Mouse (Mus musculus) G1E (cell line): ENCODE results near the gene Ctns. TPM values are rescaled to one million over a fixed set of nuclear protein-coding genes. Genes with fewer than 3 reads are reported as not detected.

ENCODE experiments used
- ATAC-seq: 2 replicates; pipeline ENCODE4 v1.8.0; 2016; ENCODE audit warnings: mild to moderate bottlenecking; ENCODE audit not compliant: insufficient number of reproducible peaks, poor library complexity, low FRiP score, severe bottlenecking; ENCODE audit errors: extremely low read depth
- DNase-seq: peaks from one replicate; pipeline ENCODE4 v3.0.0; 2012; ENCODE audit warnings: low spot score
- H3K27me3 ChIP-seq: 2 replicates; pipeline ENCODE4 v1.6.1; 2012; ENCODE audit warnings: mild to moderate bottlenecking, low read length, inconsistent platforms; ENCODE audit not compliant: insufficient read depth
- H3K36me3 ChIP-seq: replicated peaks from 2 replicates; pipeline ENCODE3; 2012; ENCODE audit warnings: mild to moderate bottlenecking, inconsistent platforms
- H3K4me1 ChIP-seq: 2 replicates; pipeline ENCODE4 v1.6.1; 2012; ENCODE audit warnings: low read depth, low read length, inconsistent platforms, mixed read lengths; ENCODE audit not compliant: insufficient read depth
- H3K4me3 ChIP-seq: 2 replicates; pipeline ENCODE4 v1.5.1; 2012; ENCODE audit warnings: low read depth, mild to moderate bottlenecking, inconsistent platforms, low read length, moderate library complexity, mixed read lengths
- H3K9me3 ChIP-seq: replicated peaks from 2 replicates; pipeline ENCODE4 v1.6.1; 2012; ENCODE audit warnings: inconsistent platforms
- CTCF ChIP-seq: IDR thresholded peaks from 2 replicates; pipeline ENCODE4 v1.5.1; 2012; ENCODE audit warnings: low read depth, low read length, inconsistent platforms, mixed read lengths
- GATA1 ChIP-seq: IDR thresholded peaks from 2 replicates; pipeline ENCODE4 v1.6.1; 2012; ENCODE audit warnings: borderline replicate concordance, low read length, inconsistent platforms, mixed read lengths
- GATA2 ChIP-seq: IDR thresholded peaks from 2 replicates; pipeline ENCODE4 v1.6.1; 2012; ENCODE audit warnings: low read depth, low read length, inconsistent platforms, borderline replicate concordance
- POLR2AphosphoS5 ChIP-seq: IDR thresholded peaks from 2 replicates; pipeline ENCODE4 v1.6.1; 2012; ENCODE audit warnings: low read depth, low read length, inconsistent platforms; ENCODE audit not compliant: insufficient replicate concordance
- TAL1 ChIP-seq: conservative IDR thresholded peaks from 2 replicates; pipeline ENCODE4 v1.6.1; 2012; ENCODE audit warnings: low read depth, low read length, inconsistent platforms, mixed read lengths
- polyA plus RNA-seq: library from polyadenylated mRNA; stranded (reverse); fragments of >175 nt; gene quantifications from 2 replicates; pipeline ENCODE4 v1.2.3, GENCODE M21; 2012
- total RNA-seq, 2 experiments: library from RNA; stranded (forward) in 1 of 2; stranded (reverse) in 1 of 2; fragments of 200-1000 nt in 1 of 2; fragments of >200 nt in 1 of 2; fragmentation: Nextera tagmentation in 1 of 2; gene quantifications; 2 replicates each; pipeline ENCODE4 v1.2.3; 2014 to 2017

The Ctns gene
- total and polyA plus RNA-seq, 3 experiments: 3.6 to 28.7 (median 19.8) TPM

GRCm38 (mm10) chr11:73219671-73220070 is 20.8 kb upstream of the Ctns start:
- TF ChIP-seq GATA2 (no peak), TAL1 (no peak), GATA1 (no peak), CTCF (no peak; the same call in 1 of the 2 replicates), POLR2AphosphoS5 (no peak)
- DNase-seq (no peak), ATAC-seq (no peak)
- Histone ChIP-seq H3K4me3 (no peak overlapping the region), H3K36me3 (no peaks in the 10 kb centered on the region), H3K27me3 (peaks cover 2% of the 10 kb centered on the region), H3K9me3 (no peaks in the 10 kb centered on the region), H3K4me1 (no peaks in the 10 kb centered on the region; the same call in 1 of the 2 replicates)

- TF ChIP-seq GATA1 (no peak), GATA2 (no peak), POLR2AphosphoS5 (no peak)
- DNase-seq: no peak
Observed at GRCm38 (mm10) chr11:73213956-73214355, 15.1 kb upstream of the Ctns start.

GRCm38 (mm10) chr11:73207621-73208020 is 8.8 kb upstream of the Ctns start:
- H3K36me3 ChIP-seq: peaks cover 4% of the 10 kb centered on the region
- H3K4me3 ChIP-seq: no peak overlapping the region
- H3K4me1 ChIP-seq: no peaks in the 10 kb centered on the region
- no peaks in the 10 kb centered on the region for H3K9me3 ChIP-seq
- TF ChIP-seq CTCF: no peak
- no peak for TF ChIP-seq POLR2AphosphoS5
- no peak for TF ChIP-seq GATA1
- TF ChIP-seq GATA2: no peak
- TF ChIP-seq TAL1: no peak
- DNase-seq: no peak
- peaks cover 3% of the 10 kb centered on the region; the same call in 1 of the 2 replicates for H3K27me3 ChIP-seq
- ATAC-seq: no peak

More at GRCm38 (mm10) chr11:73213956-73214355, 15.1 kb upstream of the Ctns start:
- H3K4me3 ChIP-seq: no peak overlapping the region
- H3K27me3 ChIP-seq: peaks cover 2% of the 10 kb centered on the region
- no peaks in the 10 kb centered on the region for H3K4me1 ChIP-seq
- H3K9me3 ChIP-seq: no peaks in the 10 kb centered on the region
- no peak for ATAC-seq
- H3K36me3 ChIP-seq: peaks cover 2% of the 10 kb centered on the region

GRCm38 (mm10) chr11:73205194-73205593 is 6.4 kb upstream of the Ctns start:
- Histone ChIP-seq H3K9me3 (no peaks in the 10 kb centered on the region), H3K36me3 (peaks cover 4% of the 10 kb centered on the region), H3K4me3 (no peak overlapping the region), H3K4me1 (peaks cover 4% of the 10 kb centered on the region; the same call in 1 of the 2 replicates), H3K27me3 (peaks cover 6% of the 10 kb centered on the region; the same call in 1 of the 2 replicates)
- TF ChIP-seq CTCF: no peak
- TF ChIP-seq TAL1: no peak
- no peak for TF ChIP-seq GATA1
- no peak for TF ChIP-seq POLR2AphosphoS5
- DNase-seq (no peak), ATAC-seq (no peak)

GRCm38 (mm10) chr11:73203895-73204294 is 5.1 kb upstream of the Ctns start:
- TF ChIP-seq GATA1: no peak
- TF ChIP-seq POLR2AphosphoS5: no peak
- no peak for TF ChIP-seq TAL1
- TF ChIP-seq CTCF: no peak
- no peak for TF ChIP-seq GATA2
- ATAC-seq (no peak), DNase-seq (no peak)
- H3K27me3 ChIP-seq: peaks cover 6% of the 10 kb centered on the region; the same call in 1 of the 2 replicates
- peaks cover 14% of the 10 kb centered on the region for H3K4me1 ChIP-seq
- peaks cover 4% of the 10 kb centered on the region for H3K36me3 ChIP-seq
- H3K9me3 ChIP-seq: no peaks in the 10 kb centered on the region
- no peak overlapping the region for H3K4me3 ChIP-seq

GRCm38 (mm10) chr11:73201597-73201996 is 2.8 kb upstream of the Ctns start:
- H3K36me3 ChIP-seq: peaks cover 11% of the 10 kb centered on the region
- H3K9me3 ChIP-seq: no peaks in the 10 kb centered on the region
- ATAC-seq (no peak), DNase-seq (no peak)
- H3K4me3 ChIP-seq: no peak overlapping the region
- peaks cover 31% of the 10 kb centered on the region for H3K4me1 ChIP-seq
- TF ChIP-seq GATA2 (no peak), GATA1 (no peak), TAL1 (no peak), POLR2AphosphoS5 (no peak), CTCF (no peak)
- H3K27me3 ChIP-seq: peaks cover 6% of the 10 kb centered on the region; the same call in 1 of the 2 replicates
